Mouse (Mus musculus) spleen, adult 2 months (tissue): Measurements from ENCODE around the gene Coro1c. TPM values are rescaled to one million over a fixed set of nuclear protein-coding genes. Genes with fewer than 3 reads are reported as not detected.
A peak's percentile ranks its signal among the peaks of the same experiment; 100 is the strongest.

ENCODE experiments used
- DNase-seq, 2 experiments: peaks; one replicate each; pipeline versions ENCODE4 v3.0.0 to v3.0.0-alpha.2; 2012 to 2021; ENCODE audit warnings: low spot score in 2 of 2, low read depth in 1 of 2
- H3K27ac ChIP-seq: fragments of 200-500 bp; 2 replicates; pipeline ENCODE4 v1.5.1; 2012; ENCODE audit warnings: low read length, inconsistent platforms; ENCODE audit not compliant: insufficient read depth
- H3K27me3 ChIP-seq: fragments of 200-500 bp; 2 replicates; pipeline ENCODE4 v1.6.1; 2012; ENCODE audit warnings: mild to moderate bottlenecking, moderate library complexity, low read length, inconsistent platforms; ENCODE audit not compliant: control insufficient read depth, insufficient read depth
- H3K36me3 ChIP-seq: fragments of 200-500 bp; 2 replicates; pipeline ENCODE4 v1.6.1; 2012; ENCODE audit warnings: mild to moderate bottlenecking, low read length, inconsistent platforms; ENCODE audit not compliant: control insufficient read depth, insufficient read depth
- H3K4me1 ChIP-seq: fragments of 200-500 bp; 2 replicates; pipeline ENCODE4 v1.6.1; 2011; ENCODE audit warnings: inconsistent platforms; ENCODE audit not compliant: control insufficient read depth, insufficient read depth, insufficient read length
- H3K4me3 ChIP-seq: fragments of 200-500 bp; 2 replicates; pipeline ENCODE4 v1.5.1; 2011; ENCODE audit warnings: mild to moderate bottlenecking, inconsistent platforms; ENCODE audit not compliant: insufficient read depth, insufficient read length; ENCODE audit errors: extremely low read depth
- CTCF ChIP-seq: fragments of 200-500 bp; IDR thresholded peaks from 2 replicates; pipeline ENCODE4 v1.5.1; 2011; ENCODE audit warnings: mild to moderate bottlenecking, inconsistent platforms; ENCODE audit not compliant: insufficient read depth, insufficient read length, insufficient replicate concordance; ENCODE audit errors: extremely low read depth
- POLR2A ChIP-seq: fragments of 200-500 bp; IDR thresholded peaks from 2 replicates; pipeline ENCODE4 v1.6.1; 2011; ENCODE audit warnings: low read depth, low read length, inconsistent platforms
- WGBS: fragments of 180-500 bp; shearing (Covaris S2); methylation state at CpG from one replicate; pipeline ENCODE4 v1.1.7; 2018; 5-methylcytosine and 5-hydroxymethylcytosine counted together
- polyA plus RNA-seq: library from polyadenylated mRNA; depleted of rRNA; stranded (reverse); fragments of >200 nt; gene quantifications from 2 replicates; pipeline ENCODE4 v1.2.3, GENCODE M21; 2012

Gene Coro1c
- polyA plus RNA-seq, 1 experiment = 38.3 TPM

- Histone ChIP-seq H3K27me3 (no peaks in the 10 kb centered on the region), H3K4me3 (peak overlapping the region; percentile 58), H3K36me3 (no peaks in the 10 kb centered on the region; the same call in 1 of the 2 replicates), H3K4me1 (peaks cover 28% of the 10 kb centered on the region), H3K27ac (peak overlapping the region; percentile 84)
- DNase-seq = no peak
- 34% methylated on average over 7 of the region's 7 CpGs for WGBS
- no peak for TF ChIP-seq CTCF
- TF ChIP-seq POLR2A = no peak
These were observed 80.1 kb downstream of the Coro1c start for GRCm38 (mm10) chr5:113828481-113828880.

- Histone ChIP-seq H3K4me3 (peak overlapping the region; percentile 58; the same call in 1 of the 2 replicates), H3K4me1 (peaks cover 25% of the 10 kb centered on the region), H3K27me3 (no peaks in the 10 kb centered on the region), H3K27ac (peak overlapping the region; percentile 84), H3K36me3 (peaks cover 1% of the 10 kb centered on the region; the same call in 1 of the 2 replicates)
- no peak for TF ChIP-seq CTCF
- no peak for TF ChIP-seq POLR2A
- no peak for DNase-seq
- 18% methylated on average over 4 of the region's 4 CpGs for WGBS
These were observed 80.6 kb downstream of the Coro1c start for GRCm38 (mm10) chr5:113827991-113828411.

GRCm38 (mm10) chr5:113826619-113827018 lies 81.9 kb downstream of the Coro1c start:
- 78% methylated on average over 4 of the region's 4 CpGs for WGBS
- DNase-seq = no peak
- peaks cover 15% of the 10 kb centered on the region; the same call in 1 of the 2 replicates for H3K4me1 ChIP-seq
- H3K27me3 ChIP-seq = no peaks in the 10 kb centered on the region
- no peak for TF ChIP-seq CTCF
- TF ChIP-seq POLR2A = no peak
- H3K36me3 ChIP-seq = peaks cover 3% of the 10 kb centered on the region; the same call in 1 of the 2 replicates
- H3K4me3 ChIP-seq = peak overlapping the region; percentile 16; the same call in 1 of the 2 replicates
- H3K27ac ChIP-seq = peak overlapping the region; percentile 64

GRCm38 (mm10) chr5:113825558-113825957 lies 83.0 kb downstream of the Coro1c start:
- no peak for DNase-seq
- WGBS = 25% methylated on average over 7 of the region's 7 CpGs
- TF ChIP-seq CTCF (no peak), POLR2A (no peak)
- Histone ChIP-seq H3K27me3 (no peaks in the 10 kb centered on the region), H3K4me1 (peaks cover 8% of the 10 kb centered on the region; the same call in 1 of the 2 replicates), H3K4me3 (peak overlapping the region; percentile 43), H3K27ac (peak overlapping the region; percentile 72), H3K36me3 (peaks cover 3% of the 10 kb centered on the region; the same call in 1 of the 2 replicates)

GRCm38 (mm10) chr5:113824228-113824627 lies 84.3 kb downstream of the Coro1c start:
- DNase-seq = no peak
- no peak overlapping the region for H3K4me3 ChIP-seq
- no peak for TF ChIP-seq CTCF
- TF ChIP-seq POLR2A = no peak
- peak overlapping the region; percentile 72 for H3K27ac ChIP-seq
- H3K27me3 ChIP-seq = no peaks in the 10 kb centered on the region
- H3K4me1 ChIP-seq = peaks cover 7% of the 10 kb centered on the region; the same call in 1 of the 2 replicates
- H3K36me3 ChIP-seq = peaks cover 8% of the 10 kb centered on the region
- 17% methylated on average over 4 of the region's 4 CpGs for WGBS

GRCm38 (mm10) chr5:113818572-113818971 lies 90.0 kb downstream of the Coro1c start:
- H3K4me1 ChIP-seq = peaks cover 5% of the 10 kb centered on the region; the same call in 1 of the 2 replicates
- H3K27me3 ChIP-seq = no peaks in the 10 kb centered on the region
- TF ChIP-seq POLR2A (no peak), CTCF (no peak)
- H3K4me3 ChIP-seq = no peak overlapping the region
- no peak for DNase-seq
- WGBS = 93% methylated on average over 14 of the region's 14 CpGs
- H3K36me3 ChIP-seq = peaks cover 19% of the 10 kb centered on the region
- H3K27ac ChIP-seq = no peak overlapping the region

GRCm38 (mm10) chr5:113815638-113816152 lies 92.9 kb downstream of the Coro1c start:
- Histone ChIP-seq H3K27ac (no peak overlapping the region), H3K4me3 (no peak overlapping the region), H3K4me1 (peaks cover 8% of the 10 kb centered on the region; the same call in 1 of the 2 replicates), H3K36me3 (peaks cover 15% of the 10 kb centered on the region), H3K27me3 (no peaks in the 10 kb centered on the region)
- TF ChIP-seq CTCF = peak; percentile 97
- TF ChIP-seq POLR2A = no peak
- 15% methylated on average over 15 of the region's 15 CpGs for WGBS
- DNase-seq = peak in 1 of 2 experiments; percentile 76
